Mouse (Mus musculus) neural tube, embryonic 15.5 days (tissue): ENCODE measurements around the gene Gm10230. TPM values are rescaled to one million over a fixed set of nuclear protein-coding genes. Genes with fewer than 3 reads are reported as not detected.
"Not testable (repeated sequence)": the region's sequence is repeated elsewhere in the genome, so short reads cannot be mapped to it uniquely, and the experiment has no call there.

Experiments used
- ATAC-seq: fragments of 200-750 bp; cut with Nextera tagmentation; 2 replicates; pipeline ENCODE4 v1.8.0; 2017; ENCODE audit warnings: mild to moderate bottlenecking, moderate TSS enrichment, moderate library complexity; ENCODE audit not compliant: low FRiP score
- H3K27ac ChIP-seq: fragments of 300-500 bp; sonication (generic); replicated peaks from 2 replicates; pipeline ENCODE4 v1.5.1; 2015; ENCODE audit warnings: mild to moderate bottlenecking, inconsistent platforms
- H3K27me3 ChIP-seq: fragments of 300-500 bp; sonication (generic); replicated peaks from 2 replicates; pipeline ENCODE4 v1.6.1; 2015; ENCODE audit warnings: inconsistent platforms
- H3K36me3 ChIP-seq: fragments of 300-500 bp; sonication (generic); 2 replicates; pipeline ENCODE4 v1.6.1; 2015; ENCODE audit warnings: inconsistent platforms
- H3K4me1 ChIP-seq: fragments of 300-500 bp; sonication (generic); 2 replicates; pipeline ENCODE4 v1.6.1; 2015; ENCODE audit warnings: inconsistent platforms
- H3K4me2 ChIP-seq: fragments of 300-500 bp; sonication (generic); 2 replicates; pipeline ENCODE4 v1.6.1; 2015; ENCODE audit warnings: inconsistent platforms, mild to moderate bottlenecking, moderate library complexity
- H3K4me3 ChIP-seq: fragments of 300-500 bp; sonication (generic); replicated peaks from 2 replicates; pipeline ENCODE4 v1.5.1; 2015; ENCODE audit warnings: mild to moderate bottlenecking, inconsistent platforms
- H3K9ac ChIP-seq: fragments of 300-500 bp; sonication (generic); replicated peaks from 2 replicates; pipeline ENCODE4 v1.6.1; 2015; ENCODE audit warnings: mild to moderate bottlenecking, inconsistent platforms
- H3K9me3 ChIP-seq: fragments of 300-500 bp; sonication (generic); replicated peaks from 2 replicates; pipeline ENCODE4 v1.6.1; 2016; ENCODE audit warnings: inconsistent platforms
- WGBS: fragments of 180-500 bp; shearing (Covaris S2); methylation state at CpG from one replicate; pipeline ENCODE4 v1.1.7; 2015; ENCODE audit warnings: mixed read lengths; 5-methylcytosine and 5-hydroxymethylcytosine counted together
- microRNA-seq: library from miRNA; unstranded; fragments of <30 nt; microRNA quantifications from one replicate; pipeline ENCODE4, GENCODE M21; 2017
- polyA plus RNA-seq: library from polyadenylated mRNA; unstranded; fragments of >200 nt; fragmentation: Nextera tagmentation; extraction: Ambion mirVana; gene quantifications from 2 replicates; pipeline ENCODE4 v1.2.1, GENCODE M21; 2015

Gm10230 gene
- not detected in 2 replicates for polyA plus RNA-seq

DNA sequence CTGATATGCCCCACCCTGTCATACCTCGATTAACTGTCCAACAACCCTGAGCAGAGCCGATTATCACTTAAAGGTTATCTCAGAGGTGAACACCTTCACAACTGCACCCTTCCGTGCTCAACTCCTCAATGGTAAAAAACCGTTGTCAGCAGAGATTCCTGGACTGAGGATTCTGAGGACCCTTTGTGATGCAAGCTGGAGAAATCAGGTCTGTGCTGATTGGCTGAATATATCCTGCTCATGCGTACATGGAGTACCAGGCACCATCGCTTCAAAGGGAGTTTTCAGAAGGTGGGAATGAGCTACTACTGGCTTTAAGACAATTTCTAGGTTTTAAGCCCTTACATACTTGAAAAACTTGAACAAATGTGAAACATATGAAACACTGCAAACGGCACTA is at the start of gene Gm10230:
Gm10230 (minus strand) TSS at position 101 of the 400 bp plus-strand sequence.
- not testable (repeated sequence) for H3K9me3 ChIP-seq, H3K4me3 ChIP-seq, H3K4me1 ChIP-seq, H3K9ac ChIP-seq, H3K4me2 ChIP-seq, H3K36me3 ChIP-seq, ATAC-seq, H3K27me3 ChIP-seq, H3K27ac ChIP-seq
- WGBS = no CpG with 5 or more reads among the region's 7 CpGs

Small RNAs within 50 kb of the gene (microRNA-seq; reads per million reads assigned to microRNA genes)
- not detected for gene Gm44452
